Mouse (Mus musculus) urinary bladder, postnatal 36 days (tissue): ENCODE measurements around the gene Emsy.

Source experiments
- DNase-seq, 2 experiments: peaks; one replicate each; pipeline ENCODE4 v3.0.0; 2022; ENCODE audit warnings: low spot score in 2 of 2, mixed read lengths in 1 of 2

The Emsy gene

DNA sequence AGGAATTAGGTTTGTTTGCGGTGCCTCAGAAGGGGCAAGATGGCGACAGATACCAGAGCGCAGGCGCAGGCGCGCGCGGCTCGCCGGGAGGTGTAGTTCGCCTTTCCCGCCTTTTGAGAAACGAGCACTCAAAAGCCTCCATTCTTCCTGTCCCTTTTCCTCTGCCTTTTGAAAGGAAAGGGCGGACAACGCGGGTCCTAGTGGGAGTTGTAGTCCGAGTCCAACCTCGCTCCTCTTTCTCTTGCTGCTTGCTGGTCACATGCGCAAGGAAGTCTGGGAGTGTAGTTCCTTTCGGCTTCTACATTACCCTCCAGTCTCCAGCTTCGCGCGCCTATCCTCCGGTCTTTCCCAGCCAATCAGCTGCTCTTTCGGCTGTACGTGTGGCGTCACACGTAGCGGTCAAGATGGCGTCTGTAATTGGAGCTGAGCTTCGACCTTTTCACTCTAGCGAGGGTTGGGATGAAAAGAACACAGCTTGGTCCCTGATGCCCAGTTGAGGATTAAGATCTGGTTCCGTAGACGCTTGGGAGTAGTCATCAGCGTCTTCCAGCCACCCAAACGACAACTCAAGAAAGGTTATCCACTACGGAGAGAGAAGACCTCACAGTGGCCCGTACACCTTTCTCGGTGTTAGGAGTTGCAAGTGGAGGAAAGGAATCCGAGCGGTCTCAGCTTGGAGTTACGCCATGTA is at the start of gene Emsy:
Emsy (minus strand) TSS at position 253 of the 691 bp plus-strand sequence.
- DNase-seq, result peak; percentile 85 to 94

DNA sequence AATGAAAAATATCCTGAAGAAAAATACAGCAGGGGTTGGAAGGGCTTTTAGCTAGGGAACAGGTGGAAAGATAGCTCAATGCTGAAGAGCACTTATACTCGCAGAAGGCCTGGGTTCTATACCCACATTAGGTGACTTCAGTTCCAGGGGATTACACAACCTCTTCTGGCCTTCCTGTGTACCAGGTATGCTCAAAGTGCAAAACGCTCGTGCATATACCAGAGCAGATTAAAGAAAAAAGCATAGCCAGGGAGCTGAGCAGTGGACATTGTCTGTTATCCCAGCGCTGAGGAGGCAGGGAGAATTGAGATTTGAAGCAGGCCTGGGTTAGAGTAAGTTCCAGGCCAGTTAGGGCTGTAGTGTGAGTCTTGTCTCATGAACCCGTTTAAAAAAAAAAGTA is 47.7 kb upstream of the Emsy start:
- DNase-seq, result no peak

DNA sequence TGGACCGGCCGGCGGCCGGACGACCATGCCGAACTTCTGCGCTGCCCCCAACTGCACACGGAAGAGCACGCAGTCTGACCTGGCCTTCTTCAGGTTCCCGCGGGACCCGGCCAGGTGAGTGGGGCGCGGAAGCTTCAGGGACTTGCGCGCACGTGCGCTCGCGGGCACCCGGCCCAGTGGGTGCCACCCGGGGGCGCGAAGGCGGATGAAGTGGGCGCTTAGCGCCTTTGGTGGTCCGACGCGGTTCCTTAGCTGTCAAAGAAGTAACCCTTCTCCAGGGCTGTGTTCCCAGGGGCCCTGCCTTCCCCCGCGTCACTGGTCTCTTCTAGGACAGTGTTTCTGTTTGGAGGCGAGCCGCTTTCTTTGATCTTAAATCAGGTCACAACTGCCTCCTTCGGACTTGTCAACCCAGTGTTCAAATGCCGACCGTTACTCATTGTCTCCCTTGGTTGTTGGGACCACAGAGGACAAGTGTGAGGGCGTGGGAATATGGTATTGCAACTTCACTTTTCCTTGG is 46.8 kb upstream of the Emsy start:
- peak in 1 of 2 experiments; percentile 13 for DNase-seq

DNA sequence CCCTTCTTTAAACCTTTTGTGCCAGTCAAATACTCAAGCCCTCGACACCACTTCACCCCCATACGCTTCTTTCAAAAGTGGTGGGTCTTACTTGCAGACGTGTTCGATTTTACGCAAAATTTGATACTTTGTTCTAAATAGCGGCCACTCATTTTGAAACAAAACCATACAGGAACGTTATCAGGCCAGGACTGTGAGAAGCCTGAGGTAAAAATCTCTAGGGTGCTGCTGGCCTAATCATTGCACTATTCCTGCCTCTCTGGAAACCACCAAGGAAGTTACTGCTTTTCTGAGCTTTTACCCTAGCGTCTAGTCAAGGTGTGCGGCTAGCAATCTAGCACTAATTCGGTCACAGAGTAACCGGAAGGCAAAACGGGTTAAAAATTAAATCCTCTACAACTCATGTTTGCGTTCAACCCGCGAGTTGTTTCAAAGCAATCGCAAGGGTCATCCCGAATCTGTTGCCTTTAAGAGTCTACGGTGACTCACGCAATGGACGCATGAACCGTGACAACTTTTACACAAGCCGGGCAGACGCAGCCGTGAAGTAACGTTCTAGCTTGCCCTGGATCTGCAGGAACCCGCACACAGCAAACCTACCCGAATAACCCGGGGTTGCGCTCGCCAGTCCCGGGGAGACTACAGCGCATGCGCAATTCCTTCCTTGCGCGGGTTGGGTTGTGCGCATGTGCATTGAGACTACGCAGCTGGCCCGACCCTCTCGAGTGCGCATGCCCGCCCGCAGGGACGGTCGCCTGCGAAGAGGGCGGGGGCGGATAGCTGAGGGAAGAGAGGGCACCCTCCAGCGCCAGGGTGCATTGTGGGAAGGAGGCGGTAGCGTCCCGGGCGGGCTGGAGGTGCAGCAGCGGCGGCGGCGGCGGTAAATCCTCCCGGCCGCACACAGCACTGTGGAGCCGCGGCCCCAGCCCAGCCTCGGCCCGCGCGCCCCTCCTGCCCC is 46.0 kb upstream of the Emsy start, which contains the start of gene Thap12:
Thap12 (plus strand) TSS at position 821 of the 958 bp plus-strand sequence.
- peak; percentile 97 to 99 for DNase-seq

DNA sequence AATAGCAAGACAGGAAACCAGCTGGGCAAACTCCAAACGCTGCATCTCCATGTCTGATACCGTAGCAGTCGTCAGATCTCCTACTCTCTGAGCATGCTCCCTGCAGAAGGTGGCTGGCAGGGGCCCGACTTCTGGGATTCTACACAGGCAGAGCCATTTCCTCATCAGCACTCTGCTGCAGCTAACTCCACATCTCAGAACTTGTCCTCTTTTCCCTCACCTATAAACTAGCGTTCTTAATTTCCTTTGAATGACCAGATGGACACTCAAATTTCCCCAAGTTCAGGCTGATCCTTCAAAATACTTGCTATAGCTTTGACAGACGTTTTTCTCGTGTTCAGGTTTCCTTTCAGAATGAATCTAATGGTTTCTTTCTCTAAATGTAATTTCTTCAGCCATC is 45.2 kb upstream of the Emsy start:
- no peak for DNase-seq

DNA sequence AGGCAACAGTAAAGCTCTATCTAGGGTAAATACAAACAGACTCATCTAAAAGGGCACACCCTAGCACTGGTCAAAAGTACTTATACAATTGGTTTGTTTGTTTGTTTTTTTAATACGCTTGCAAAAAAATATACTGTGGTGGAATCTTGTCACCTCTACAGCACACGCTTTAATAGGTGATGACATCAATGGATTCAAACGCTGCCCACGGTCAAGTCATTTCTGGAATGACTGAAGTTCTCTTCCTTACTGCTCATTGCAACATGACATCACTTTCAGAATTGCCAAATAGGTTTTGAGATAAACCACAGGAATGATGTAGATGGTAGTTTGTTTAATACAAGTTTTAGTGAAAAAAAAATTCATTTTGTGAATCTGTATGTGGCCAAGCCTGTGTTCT is 42.0 kb upstream of the Emsy start:
- DNase-seq, result no peak

DNA sequence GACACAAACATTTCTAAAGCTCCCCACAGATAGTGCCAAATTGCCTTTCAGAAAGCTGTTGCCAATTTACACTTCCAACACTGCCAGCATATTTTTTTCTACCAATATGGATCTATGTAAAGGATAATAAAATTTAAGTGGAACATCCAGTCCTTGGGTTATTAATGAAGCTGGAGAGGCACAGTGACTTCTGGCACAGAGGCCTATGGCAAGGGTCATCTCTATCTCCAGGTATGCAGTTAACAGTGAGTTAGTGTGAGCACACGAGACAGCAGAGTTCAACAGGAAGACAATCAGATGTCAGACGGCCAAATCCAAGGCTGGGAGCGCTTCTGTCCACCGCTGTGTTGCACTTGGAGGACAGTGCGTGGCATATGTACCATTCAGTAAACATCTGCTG is 41.5 kb upstream of the Emsy start:
- no peak for DNase-seq

DNA sequence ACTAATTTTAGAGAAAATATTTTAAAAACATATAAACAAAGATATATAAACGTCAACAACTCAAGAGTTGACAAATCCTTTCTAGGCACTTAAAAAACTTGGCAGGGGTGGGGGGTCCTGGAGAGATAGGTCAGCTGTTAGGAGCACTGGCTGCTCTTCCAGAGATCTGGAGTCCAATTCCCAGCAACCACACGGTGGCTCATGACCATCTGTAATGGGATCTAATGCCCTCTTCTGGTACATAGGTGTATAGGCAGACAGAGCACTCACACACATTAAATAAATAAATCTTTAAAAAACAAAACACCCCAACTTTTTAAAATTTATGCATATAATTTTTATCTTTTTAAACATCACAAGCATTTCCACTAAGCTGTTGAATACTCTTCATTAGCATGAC is 40.9 kb upstream of the Emsy start:
- no peak for DNase-seq

DNA sequence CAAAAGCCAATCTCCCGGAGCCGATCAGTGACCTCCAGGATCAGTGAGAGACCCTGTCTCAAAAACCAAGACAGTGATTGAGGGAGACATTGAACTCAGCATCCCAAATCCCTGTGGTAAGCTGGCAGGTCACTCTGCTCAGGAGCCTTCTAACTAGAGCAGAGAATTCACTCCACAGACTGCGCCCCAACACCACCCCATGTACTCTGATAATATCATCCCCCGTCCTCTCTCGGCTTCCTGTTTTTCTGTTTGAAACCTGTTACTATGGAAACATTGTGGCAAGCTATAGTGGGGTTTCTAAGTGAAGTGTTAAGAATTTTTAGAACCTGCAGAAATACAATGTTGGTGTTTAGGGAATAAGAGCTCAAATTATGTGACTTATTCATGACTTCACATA is 37.5 kb upstream of the Emsy start:
- no peak for DNase-seq

DNA sequence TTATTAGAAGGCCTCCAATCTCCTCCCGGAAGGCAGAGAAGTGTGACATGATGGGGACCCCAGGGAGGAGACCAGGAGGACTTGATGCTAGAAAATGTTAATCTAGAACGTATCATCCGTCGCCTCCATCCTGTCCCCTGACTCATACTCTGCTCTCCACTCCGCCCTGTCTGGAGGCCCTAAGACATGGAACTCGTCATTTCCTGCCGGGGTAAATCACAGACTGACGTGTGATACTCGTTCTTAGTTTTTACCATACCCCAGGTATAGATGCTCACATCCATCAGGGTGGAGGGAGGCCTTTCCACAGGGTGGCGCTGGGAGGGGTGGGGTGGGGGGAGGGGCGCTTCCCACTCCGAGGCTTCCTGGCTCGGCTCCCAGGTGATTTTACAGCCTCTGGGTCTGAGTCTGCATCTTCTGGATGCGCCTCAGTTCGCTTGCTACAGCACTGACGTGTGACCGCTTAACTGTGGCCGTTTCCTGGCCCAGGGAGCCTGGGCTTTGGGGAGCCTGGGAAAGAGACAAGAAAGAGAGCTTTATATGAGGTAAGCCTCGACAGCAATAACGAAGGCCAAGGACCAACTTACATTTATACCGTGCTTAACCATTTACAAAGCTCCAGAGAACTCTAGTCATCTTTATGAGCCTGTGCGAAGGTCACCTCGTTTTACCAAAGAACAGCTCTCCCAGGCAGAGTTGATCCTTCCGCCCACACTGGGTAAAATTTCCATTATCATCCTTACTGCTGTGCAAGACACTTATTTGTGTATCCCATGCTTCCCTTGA is 36.4 kb upstream of the Emsy start:
- DNase-seq, result no peak

DNA sequence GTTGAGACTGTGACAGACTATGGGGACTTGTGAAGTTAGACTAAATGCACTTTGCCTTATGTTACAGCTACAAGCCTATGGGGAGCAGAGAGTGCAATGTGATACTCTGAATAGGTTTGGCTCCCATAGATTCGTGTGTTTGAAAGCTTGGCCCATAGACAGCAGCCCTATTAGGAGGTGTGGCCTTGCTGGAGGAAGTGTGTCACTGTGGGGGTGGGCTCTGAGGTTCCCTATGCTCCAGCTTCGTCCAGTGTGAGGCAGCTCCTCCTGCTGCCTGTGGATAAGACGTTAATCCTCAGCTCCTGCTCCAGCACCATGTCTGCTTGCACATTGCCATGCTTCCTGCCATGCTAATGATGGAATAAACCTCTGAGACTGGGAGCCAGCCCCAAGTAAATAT is 34.2 kb upstream of the Emsy start:
- DNase-seq, result no peak

DNA sequence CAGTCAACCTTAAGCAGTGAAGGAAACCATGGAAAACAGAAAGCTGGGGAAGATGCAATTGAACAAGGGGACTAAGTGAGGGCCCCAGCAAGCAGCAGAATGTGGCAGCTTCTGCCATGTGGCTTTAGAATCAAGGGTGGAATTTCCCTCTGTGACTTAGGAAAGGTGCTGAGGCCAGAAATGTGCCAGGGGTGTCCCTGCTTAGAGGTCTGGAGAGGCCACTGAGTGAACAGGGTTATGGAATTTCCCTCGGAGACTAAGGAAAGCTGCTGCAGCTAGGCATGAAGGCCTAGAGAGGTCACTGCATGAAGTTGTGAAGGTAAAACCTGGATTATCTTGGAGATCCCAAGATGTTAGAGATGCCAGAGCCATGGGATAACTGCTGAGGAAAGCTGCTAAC is 33.5 kb upstream of the Emsy start:
- DNase-seq, result no peak

DNA sequence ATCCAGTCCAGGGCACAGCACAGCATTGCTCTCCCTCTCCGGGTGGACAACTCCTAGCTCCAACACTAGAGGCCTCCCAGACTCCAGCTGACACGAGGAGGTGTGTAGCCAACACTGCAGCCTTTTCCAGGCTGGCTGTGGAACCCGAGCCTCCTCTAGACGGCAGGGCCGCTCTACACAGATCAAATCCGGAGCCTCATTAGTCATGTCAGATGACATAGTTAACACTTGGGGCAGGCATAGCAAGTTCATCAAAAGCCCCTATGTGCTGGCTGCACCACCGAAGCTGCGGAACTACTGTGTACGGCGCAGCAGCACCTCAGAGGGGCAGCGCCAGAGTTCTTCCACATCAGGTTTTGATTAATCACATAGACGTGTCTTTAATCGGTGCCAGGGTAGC is 29.3 kb upstream of the Emsy start:
- DNase-seq, result no peak

DNA sequence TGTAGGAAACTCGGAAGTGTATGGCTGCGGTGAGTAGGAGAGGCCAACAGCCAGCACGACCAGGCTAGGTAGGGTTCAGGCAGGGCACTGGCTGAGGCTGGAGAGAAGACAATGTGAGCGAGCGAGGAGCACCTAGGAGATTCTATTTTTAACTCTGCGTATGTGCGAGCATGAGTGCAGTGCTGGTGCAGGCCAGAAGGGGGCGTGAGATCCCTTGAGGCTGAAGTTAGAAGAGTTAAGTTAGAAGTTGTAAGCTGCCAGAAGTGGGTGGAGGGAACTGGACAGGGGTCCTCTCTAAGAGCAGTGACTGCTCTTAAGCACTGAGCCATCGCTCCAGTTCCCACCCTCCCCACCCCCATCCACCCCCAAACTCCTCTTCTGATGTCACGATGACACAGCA is 26.2 kb upstream of the Emsy start:
- DNase-seq, result no peak

DNA sequence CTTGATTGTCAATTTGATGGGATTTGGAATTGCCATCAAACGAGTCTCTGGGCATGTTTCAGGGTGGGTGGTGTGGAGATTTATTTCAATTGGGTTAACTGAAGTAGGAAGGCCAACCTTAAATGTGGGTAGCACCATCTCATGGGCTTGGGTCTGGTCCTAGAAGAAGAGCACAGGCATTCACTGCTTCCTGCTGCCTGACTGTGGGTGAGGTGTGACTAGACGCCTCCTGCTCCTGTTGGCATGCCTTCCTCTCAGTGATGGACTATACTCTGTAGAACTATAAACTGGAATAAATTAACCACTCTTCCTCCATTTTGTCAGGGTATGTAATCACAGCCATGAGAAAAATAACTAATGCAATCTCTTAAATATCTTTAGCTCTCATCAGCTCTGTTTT is 24.1 kb upstream of the Emsy start:
- DNase-seq, result no peak

DNA sequence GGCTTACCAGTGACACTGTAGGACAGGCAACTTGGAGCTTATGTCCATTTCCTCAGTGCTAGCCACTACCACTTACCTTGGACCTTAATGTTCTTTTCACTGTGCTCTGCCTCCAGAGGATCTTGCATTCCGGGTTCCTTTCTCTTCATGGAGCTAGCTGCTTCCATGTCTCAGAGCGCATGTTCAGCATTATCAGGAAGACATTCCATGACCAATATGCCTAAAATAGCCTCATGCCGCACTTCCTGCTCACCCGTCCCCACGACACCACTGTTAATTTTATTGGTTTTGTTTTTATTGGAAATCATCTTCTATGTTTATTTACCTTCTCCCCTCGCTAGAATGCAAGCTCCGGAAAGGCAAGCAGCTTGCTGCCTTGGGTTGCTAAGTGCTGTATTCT is 21.9 kb upstream of the Emsy start:
- no peak for DNase-seq

DNA sequence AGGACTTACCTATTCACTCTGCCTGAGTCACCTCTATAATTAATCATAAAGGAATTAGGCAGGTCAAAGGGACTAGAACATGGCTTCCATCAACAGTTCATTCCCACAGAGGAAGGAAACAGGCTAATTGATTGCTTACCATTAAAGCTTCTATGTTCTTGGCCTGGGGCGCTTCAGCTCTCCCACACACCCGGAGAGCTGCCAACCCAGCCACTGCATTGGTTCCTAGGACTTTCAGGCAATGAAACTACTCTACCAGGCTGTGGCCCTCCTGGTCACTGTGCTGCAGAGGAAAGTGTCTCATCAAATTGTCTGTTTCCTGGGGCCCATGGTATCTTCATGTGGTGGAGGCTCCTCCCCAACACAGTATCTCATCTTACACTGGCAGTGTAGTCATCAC is 20.9 kb upstream of the Emsy start:
- no peak for DNase-seq

DNA sequence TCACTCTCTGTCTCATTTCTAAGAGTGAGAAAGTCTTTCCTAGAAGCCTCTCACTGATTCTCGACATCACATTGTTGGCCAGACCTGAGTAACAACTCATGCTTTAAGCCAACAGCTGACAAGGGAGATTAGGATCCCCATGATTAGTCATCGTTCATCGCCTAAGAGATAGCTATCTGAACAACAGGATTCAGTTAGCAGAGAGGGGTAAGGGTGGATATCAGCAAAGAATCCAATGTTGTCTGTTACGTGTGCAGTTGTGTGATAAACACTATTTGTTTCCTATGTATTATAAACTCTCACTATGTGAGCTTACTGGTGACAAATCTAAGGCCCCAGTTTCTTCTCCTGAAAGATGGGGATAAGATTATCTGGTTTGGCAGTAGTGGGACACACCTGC is 17.8 kb upstream of the Emsy start:
- no peak for DNase-seq

DNA sequence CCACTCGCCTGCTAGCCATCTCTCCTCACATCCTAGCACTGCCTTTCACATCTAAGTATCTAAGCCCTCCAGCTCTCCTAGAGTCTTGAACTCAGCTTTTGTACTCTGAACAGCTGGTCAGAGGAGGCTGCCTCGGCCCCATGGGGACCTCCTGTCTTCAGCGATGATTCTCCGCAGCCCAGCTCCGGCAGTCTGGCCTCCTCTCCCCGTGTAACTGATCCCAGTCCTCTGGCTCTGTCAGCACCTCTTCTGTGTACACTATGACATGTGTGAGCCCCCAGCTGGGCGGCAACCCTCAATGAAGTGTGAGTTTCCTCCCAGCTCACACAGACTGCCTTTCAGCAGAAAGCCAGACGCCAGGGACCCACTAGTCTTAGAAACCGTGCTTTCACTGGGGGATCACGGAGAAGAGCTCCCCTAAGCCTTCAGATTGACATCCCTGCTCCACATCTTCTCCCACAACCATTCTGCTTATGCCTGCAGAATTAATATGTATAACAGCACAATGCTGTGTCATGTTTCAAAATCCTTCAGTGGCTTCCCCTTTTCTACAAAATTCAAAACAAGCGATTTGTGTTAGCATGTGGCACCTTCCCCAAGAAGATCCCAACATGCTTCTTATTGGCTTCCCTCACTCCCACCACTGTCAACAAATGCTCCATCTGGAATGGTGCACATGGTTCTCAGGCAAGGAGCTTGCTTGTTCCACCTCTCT is 15.8 kb upstream of the Emsy start:
- no peak for DNase-seq

DNA sequence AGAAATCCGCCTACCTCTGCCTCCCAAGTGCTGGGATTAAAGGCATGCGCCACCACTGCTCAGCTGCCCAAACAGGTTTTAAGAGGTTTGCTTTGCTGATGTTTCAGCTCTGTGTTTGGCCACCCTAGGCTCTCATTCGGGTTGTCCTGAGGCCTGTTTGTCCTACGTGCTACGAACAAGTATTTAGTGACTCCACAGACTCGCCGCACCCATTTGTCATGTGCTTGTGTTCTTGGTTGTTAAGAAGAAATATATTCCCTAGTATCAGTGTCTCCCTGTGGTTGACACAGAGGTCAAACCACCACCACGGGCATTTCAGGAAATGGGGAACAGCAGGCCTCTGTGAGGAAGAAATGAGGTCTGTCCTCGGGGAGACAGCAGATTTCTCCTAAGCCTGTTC is 14.8 kb upstream of the Emsy start:
- no peak for DNase-seq

DNA sequence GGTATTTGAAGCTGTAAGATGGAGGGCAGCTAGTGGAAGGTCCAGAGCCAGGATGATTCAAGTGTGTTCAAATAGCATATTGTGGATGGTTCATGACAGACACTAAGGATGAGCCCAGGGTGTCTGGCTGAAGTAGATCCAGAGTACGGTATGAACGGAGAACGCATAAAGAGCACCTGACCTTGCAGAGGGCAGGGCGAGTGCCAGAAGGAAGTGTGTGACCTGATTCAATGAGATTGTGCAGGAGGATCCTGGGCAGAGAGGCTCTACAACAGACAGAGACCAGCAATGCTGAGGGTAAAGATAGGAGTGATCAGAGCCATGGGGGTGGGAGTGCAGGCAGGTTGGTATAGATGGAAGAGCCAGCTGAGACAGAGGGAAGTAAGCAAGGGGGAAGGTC is 14.2 kb upstream of the Emsy start:
- no peak for DNase-seq
